Mouse (Mus musculus): ENCODE measurements around the gene Upk3a. TPM values are rescaled to one million over a fixed set of nuclear protein-coding genes. Genes with fewer than 3 reads are reported as not detected.

Gene Upk3a
- polyA plus RNA-seq, 1 experiment from 2014 or later = 2.4 TPM

DNA sequence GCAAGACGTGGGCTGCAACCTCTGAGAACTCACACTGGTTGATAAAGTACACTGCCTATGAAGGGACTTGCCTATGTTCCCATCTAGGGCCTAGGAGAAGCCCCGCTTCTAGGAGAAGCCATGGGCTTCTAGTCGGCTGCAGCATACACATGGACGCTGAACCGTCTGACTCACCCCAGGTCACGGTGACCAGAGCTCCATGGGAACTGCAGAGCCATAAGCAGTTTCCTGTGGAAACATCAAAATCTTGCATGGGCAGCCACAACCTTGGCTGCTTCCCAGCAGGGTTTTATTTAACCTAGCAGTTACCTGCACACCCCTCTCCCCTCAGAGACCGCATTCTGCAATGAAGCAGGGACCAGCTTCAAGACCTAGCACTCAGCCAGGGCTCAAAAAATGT lies 33.2 kb upstream of the Upk3a start:
- 82% methylated on average over 7 of the region's 7 CpGs for WGBS
- Histone ChIP-seq H3K27me3 (ENCODE audit: insufficient read depth, low read length) (no peaks in the 10 kb centered on the region), H3K27ac (ENCODE audit: low read depth) (no peak overlapping the region), H3K9ac (no peak overlapping the region), H3K4me3 (ENCODE audit: low read depth, low read length) (no peak overlapping the region), H3K9me3 (ENCODE audit: low read depth, low read length) (no peaks in the 10 kb centered on the region), H3K4me1 (ENCODE audit: insufficient read depth) (0 out of 2 replicates have a peak, but pooled peaks cover 4% of the 10 kb centered on the region), H3K36me3 (ENCODE audit: insufficient read depth) (no peaks in the 10 kb centered on the region), H3K4me2 (no peak overlapping the region)
- no peak for ATAC-seq (ENCODE audit: insufficient read depth)
- DNase-seq = no peak
- TF ChIP-seq CTCF (IDR thresholded peaks at IDR 0.05; ENCODE audit: low read depth) = no peak

DNA sequence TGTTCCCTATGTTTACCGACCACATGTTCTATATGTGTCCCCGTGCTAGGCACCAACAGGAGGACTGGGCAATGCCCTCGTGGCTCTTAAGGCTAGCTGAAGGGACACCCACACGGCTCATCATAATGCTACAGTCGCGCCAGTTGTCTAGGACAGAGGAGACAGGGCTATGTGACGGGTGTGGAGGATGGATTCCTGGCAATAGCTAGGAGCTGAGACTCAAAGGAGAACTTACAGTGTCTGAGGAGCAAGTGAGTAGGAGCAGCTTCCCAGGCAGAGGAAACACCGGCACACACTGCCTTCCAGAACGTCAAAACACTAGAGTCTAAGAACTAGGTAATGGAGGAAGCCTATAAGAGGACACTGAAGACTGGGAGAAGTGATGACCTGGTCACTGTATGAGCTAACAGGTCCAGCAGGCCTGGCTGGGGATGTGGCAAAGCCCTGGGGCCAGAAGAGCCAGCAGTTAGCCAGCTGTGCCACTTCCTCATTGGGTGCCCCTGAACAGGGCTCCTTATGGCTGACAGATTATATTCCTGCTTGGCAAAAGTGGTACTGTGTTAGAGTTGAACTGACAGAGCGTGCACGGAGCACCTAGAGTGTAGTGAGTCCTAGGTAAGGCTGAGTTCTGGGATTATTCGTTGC lies 31.3 kb upstream of the Upk3a start:
- 0 out of 2 replicates have a peak, but pooled peaks cover 4% of the 10 kb centered on the region for H3K4me1 ChIP-seq (ENCODE audit: insufficient read depth)
- H3K27me3 ChIP-seq (ENCODE audit: insufficient read depth, low read length) = no peaks in the 10 kb centered on the region
- DNase-seq = no peak
- H3K27ac ChIP-seq (ENCODE audit: low read depth) = no peak overlapping the region
- no peak overlapping the region for H3K9ac ChIP-seq
- H3K4me2 ChIP-seq = no peak overlapping the region
- H3K36me3 ChIP-seq (ENCODE audit: insufficient read depth) = no peaks in the 10 kb centered on the region
- TF ChIP-seq CTCF (IDR thresholded peaks at IDR 0.05; ENCODE audit: low read depth) = no peak
- H3K4me3 ChIP-seq (ENCODE audit: low read depth, low read length) = no peak overlapping the region
- WGBS = 84% methylated on average over 12 of the region's 12 CpGs
- no peak for ATAC-seq (ENCODE audit: insufficient read depth)
- H3K9me3 ChIP-seq (ENCODE audit: low read depth, low read length) = no peaks in the 10 kb centered on the region

DNA sequence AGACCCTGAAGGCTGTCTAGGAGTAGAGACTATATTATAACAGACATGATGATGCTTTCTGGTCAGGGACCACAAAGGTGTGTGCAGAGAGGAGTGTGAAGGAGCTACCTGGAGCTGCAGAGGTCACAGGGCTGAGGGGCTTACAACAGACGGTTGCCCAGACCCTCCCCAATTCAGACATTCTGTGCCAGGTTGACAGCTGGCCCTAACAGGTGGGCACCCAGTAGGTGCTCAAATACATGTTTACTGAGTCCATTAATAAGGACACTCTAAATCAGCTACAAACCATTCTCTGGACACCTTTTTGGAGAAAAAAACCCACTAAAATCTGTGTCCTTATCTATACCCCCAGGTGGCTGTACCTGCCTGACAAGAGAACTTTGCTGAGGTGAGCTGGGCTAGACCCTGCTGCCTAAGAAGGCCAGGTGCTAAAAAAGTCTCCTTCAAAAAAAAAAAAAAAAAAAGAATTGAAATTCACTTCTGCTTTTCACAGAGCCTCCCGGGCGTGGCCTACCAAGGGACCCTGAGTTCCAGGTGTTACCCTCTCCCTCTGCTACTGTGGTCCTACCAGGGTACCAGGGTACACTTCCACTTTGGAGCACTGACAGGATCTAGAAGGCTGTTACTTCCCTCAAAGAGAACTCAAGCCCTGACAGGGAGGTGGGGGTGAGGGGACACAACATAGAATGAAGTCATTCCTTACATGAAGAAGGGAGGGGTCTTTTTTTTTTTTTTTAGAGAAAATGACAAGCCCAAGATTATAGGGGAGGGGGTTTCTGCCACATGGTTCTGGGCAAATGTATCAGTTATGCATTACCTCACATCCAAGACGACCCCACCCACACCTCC lies 30.5 kb upstream of the Upk3a start:
- 69% methylated on average over 4 of the region's 4 CpGs for WGBS
- no peak for TF ChIP-seq CTCF (IDR thresholded peaks at IDR 0.05; ENCODE audit: low read depth)
- H3K4me3 ChIP-seq (ENCODE audit: low read depth, low read length) = peak overlapping the region; percentile 77
- no peaks in the 10 kb centered on the region for H3K9me3 ChIP-seq (ENCODE audit: low read depth, low read length)
- peak overlapping the region; percentile 91 for H3K9ac ChIP-seq
- 0 out of 2 replicates have a peak, but pooled peaks cover 4% of the 10 kb centered on the region for H3K4me1 ChIP-seq (ENCODE audit: insufficient read depth)
- no peak for DNase-seq
- no peaks in the 10 kb centered on the region for H3K36me3 ChIP-seq (ENCODE audit: insufficient read depth)
- H3K4me2 ChIP-seq = peak overlapping the region; percentile 84
- ATAC-seq (ENCODE audit: insufficient read depth) = no peak
- H3K27me3 ChIP-seq (ENCODE audit: insufficient read depth, low read length) = no peaks in the 10 kb centered on the region
- no peak overlapping the region for H3K27ac ChIP-seq (ENCODE audit: low read depth)

DNA sequence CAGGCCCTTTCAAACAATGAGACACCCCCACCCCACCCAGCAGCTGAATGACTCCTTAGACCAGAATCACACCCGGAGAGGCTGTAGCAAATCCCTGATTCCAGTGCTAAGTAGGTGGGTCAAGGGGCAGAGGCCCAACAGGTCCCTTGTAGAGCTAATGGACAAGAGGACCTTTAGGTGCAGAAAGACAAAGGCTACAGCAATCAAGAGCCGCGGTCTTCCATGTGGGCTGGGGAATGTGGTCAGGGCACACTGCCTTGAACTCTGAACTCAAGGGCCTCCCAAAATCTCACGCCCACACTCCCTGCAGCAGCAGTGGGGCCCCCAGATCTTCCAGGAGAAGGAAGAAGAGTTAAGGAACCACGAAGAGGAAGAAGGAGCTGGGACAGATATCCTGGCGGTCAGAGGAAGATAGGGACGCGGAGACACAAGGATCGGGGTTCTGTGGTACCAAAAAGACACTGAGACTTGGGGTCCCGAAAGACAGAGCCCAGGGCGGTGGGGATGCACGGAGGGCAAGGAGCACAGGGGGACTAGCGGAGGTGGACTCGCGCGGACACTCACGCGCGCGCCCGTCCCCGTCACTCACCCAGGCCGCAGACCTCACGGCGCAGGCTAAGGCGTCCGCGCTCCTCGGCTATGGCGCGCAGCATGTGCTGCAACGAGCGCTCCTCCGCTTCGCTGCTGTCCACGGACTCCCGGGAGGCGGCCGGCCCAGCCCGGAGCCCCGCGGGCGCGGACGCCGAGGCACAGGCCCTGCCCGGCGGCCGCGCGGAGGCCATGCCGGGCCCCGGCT lies 29.7 kb upstream of the Upk3a start:
- Histone ChIP-seq H3K27me3 (ENCODE audit: insufficient read depth, low read length) (no peaks in the 10 kb centered on the region), H3K9ac (peak overlapping the region; percentile 91), H3K27ac (ENCODE audit: low read depth) (peak overlapping the region; percentile 30; the same call in 1 of the 2 replicates), H3K4me3 (ENCODE audit: low read depth, low read length) (peak overlapping the region; percentile 77), H3K9me3 (ENCODE audit: low read depth, low read length) (no peaks in the 10 kb centered on the region), H3K4me1 (ENCODE audit: insufficient read depth) (0 out of 2 replicates have a peak, but pooled peaks cover 4% of the 10 kb centered on the region), H3K36me3 (ENCODE audit: insufficient read depth) (no peaks in the 10 kb centered on the region), H3K4me2 (peak overlapping the region; percentile 84)
- DNase-seq (peak; percentile 61), ATAC-seq (ENCODE audit: insufficient read depth) (peak; percentile 57)
- 0% methylated on average over 51 of the region's 53 CpGs for WGBS
- TF ChIP-seq CTCF (IDR thresholded peaks at IDR 0.05; ENCODE audit: low read depth) = no peak

DNA sequence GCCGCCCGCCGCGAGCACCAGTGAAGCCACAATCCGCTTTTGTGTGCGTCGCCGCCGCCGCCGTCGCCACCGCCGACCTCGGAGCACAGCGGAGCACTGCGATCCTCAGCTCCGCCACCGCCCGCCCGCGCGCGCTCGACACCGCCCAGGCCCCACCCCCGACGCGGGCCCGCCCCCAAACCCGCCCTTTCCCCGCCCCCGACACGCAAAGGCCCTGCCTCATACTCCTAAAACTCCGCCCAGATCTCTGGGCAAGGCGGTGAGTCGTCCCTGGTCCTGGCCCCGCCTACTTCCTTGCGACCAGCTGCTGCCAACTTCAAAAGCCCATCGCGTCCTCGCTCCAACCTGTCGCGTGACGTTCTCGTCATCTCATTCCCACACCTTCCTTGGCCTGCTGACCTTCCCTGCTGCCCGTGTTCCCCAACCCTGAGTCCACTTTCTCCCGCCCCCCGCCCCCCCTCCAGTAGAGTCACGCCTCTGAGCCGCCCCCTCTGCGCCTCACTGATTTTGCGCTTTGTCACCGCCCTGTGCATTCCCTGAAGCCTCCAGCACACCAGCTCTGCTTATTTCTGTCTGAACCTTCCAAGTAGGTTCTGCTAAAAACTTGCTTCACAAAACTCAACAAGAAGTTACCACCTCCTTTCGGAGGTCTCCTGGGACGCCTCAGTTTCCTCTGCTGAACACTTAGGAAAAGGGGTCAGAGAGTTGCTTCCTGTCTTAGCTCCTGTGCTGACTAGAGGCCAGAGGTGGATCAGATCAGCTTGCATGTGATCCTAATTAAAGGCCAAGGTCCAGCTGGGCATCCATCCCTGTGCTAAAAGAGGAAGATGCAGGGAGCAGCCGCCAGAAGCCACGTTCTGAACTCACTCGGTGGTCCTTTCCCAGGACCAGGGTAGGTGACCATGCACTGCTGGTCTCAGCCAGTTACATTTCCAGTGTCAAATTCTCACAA lies 28.8 kb upstream of the Upk3a start, which contains the start of gene 5031439G07Rik:
Gene 5031439G07Rik, minus strand, starts transcription at position 678 of the 952 bp plus-strand sequence.
- DNase-seq (peak; percentile 97), ATAC-seq (ENCODE audit: insufficient read depth) (peak; percentile 87)
- WGBS = 1% methylated on average over 56 of the region's 59 CpGs
- Histone ChIP-seq H3K9me3 (ENCODE audit: low read depth, low read length) (no peaks in the 10 kb centered on the region), H3K27me3 (ENCODE audit: insufficient read depth, low read length) (no peaks in the 10 kb centered on the region), H3K4me3 (ENCODE audit: low read depth, low read length) (peak within 1 kb of the TSS; percentile 77), H3K36me3 (ENCODE audit: insufficient read depth) (no peaks in the 10 kb centered on the region), H3K27ac (ENCODE audit: low read depth) (peak within 1 kb of the TSS; percentile 30; the same call in 1 of the 2 replicates), H3K4me2 (peak within 1 kb of the TSS; percentile 84), H3K4me1 (ENCODE audit: insufficient read depth) (0 out of 2 replicates have a peak, but pooled peaks cover 4% of the 10 kb centered on the region), H3K9ac (peak within 1 kb of the TSS; percentile 91)
- TF ChIP-seq CTCF (IDR thresholded peaks at IDR 0.05; ENCODE audit: low read depth) = no peak

DNA sequence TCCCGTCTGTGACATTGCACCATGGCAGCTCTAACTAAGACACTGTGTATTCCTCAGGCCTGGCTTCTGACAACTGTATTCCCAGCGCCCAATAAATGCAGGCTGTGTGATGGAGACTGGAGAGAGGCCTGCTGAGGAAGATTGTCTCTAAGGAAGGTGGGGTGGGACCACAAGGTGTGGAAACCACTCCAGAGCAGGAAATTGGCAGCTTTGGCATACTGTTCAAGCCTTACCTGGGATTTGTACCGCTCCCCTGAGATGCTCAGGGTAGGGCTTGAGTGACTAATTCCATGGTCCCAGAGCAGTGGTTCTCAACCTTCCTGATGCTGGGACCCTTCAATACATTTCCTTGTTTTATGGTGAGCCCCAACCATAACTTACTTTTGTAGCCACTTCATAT lies 27.8 kb upstream of the Upk3a start:
- H3K9ac ChIP-seq = no peak overlapping the region
- no peaks in the 10 kb centered on the region for H3K27me3 ChIP-seq (ENCODE audit: insufficient read depth, low read length)
- no peak overlapping the region for H3K4me2 ChIP-seq
- no peak for DNase-seq
- H3K9me3 ChIP-seq (ENCODE audit: low read depth, low read length) = no peaks in the 10 kb centered on the region
- H3K4me3 ChIP-seq (ENCODE audit: low read depth, low read length) = no peak overlapping the region
- 0 out of 2 replicates have a peak, but pooled peaks cover 4% of the 10 kb centered on the region for H3K4me1 ChIP-seq (ENCODE audit: insufficient read depth)
- H3K27ac ChIP-seq (ENCODE audit: low read depth) = no peak overlapping the region
- H3K36me3 ChIP-seq (ENCODE audit: insufficient read depth) = no peaks in the 10 kb centered on the region
- 67% methylated on average over 3 of the region's 3 CpGs for WGBS
- no peak for ATAC-seq (ENCODE audit: insufficient read depth)
- no peak for TF ChIP-seq CTCF (IDR thresholded peaks at IDR 0.05; ENCODE audit: low read depth)

Data from lung, embryonic 14.5 days (tissue).